Mouse (Mus musculus) heart, adult 18-20 months (tissue): ENCODE data around the gene Pex1. TPM values are rescaled to one million over a fixed set of nuclear protein-coding genes. Genes with fewer than 3 reads are reported as not detected.
"Not testable (repeated sequence)": the region's sequence is repeated elsewhere in the genome, so short reads cannot be mapped to it uniquely, and the experiment has no call there.

Experiments used
- DNase-seq, 2 experiments: peaks; one replicate each; pipeline ENCODE4 v3.0.0; 2021 to 2022; ENCODE audit warnings: mixed read lengths in 1 of 2
- long read RNA-seq, 2 experiments: library from polyadenylated mRNA; stranded (forward); transcript quantifications; one replicate each; pipeline ENCODE4 v2.0.0; 2021
- total RNA-seq, 2 experiments: library from RNA; stranded (reverse); gene quantifications; 2 replicates each; pipeline ENCODE4 v1.2.3; 2021

Gene Pex1
- 10 to 100 TPM in 1 of 2 experiments, 1 to 10 TPM in 1; 6.2 to 10.9 TPM for total RNA-seq
- long read RNA-seq, experiment 1, full-length matches to known transcripts: 2 of 5 reads
- long read RNA-seq, experiment 1, partial matches to known transcripts: 3 of 5 reads
- long read RNA-seq, experiment 1, other reads (novel, unspliced or antisense): 0 of 5 reads
- long read RNA-seq, experiment 2, full-length matches to known transcripts: 3 of 5 reads
- long read RNA-seq, experiment 2, partial matches to known transcripts: 1 of 5 reads
- long read RNA-seq, experiment 2, other reads (novel, unspliced or antisense): 1 of 5 reads

DNA sequence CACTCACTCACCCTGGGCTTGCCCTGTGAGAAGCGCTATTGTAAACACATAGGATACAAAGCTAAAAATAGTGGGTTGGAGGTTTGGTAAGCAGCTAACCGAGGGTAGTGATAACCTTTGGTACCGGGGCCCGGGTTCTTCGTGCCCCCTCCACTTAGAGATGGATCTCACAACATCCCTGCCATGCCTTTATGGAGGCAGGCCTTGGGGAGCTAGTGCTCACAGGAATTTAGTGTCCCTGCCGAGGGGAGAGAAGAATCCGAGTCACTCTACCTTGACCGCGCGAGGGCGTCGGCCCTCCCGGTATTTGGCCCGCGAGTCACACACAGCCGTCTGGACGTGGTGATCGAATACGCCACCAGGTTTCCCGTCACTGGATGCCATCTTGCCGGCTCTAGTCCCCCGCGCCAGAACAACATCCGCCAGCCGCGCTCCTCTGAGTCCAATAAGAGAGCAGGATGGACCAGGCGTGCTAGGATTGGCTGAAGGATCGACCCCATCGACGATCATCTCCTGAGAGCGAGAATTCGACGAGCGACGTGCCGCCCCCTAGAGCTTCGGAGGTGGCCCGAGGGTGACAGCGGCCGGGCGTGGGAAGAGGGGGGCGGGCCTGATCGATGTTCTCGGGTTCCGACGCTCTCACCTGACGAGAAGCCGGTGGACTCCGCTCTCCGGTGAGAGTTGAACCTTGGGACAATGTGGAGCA is at the start of gene Pex1:
Pex1 (plus strand) TSS at position 374 of the 706 bp plus-strand sequence.
- DNase-seq: peak; percentile 96 to 97

DNA sequence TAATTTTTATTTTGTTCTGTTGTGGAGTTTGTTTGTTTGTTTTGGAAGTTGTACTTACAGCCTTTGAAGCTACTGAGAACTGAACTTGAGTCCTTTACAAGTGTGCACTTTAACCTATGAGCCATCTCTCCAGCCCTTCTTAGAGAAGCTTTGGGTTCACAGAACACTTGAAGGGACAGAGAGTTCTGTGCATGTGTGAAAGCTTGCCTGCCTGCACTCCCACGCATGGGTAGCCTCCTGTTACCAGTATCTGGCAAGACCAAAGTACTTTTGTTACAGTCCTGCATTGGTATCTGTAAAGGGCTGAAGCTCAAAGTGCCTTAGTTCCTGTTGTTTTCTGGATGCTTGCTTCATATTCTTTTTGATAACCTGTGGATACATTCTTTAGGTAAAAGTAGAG is 49.6 kb upstream of the Pex1 start:
- no peak for DNase-seq

DNA sequence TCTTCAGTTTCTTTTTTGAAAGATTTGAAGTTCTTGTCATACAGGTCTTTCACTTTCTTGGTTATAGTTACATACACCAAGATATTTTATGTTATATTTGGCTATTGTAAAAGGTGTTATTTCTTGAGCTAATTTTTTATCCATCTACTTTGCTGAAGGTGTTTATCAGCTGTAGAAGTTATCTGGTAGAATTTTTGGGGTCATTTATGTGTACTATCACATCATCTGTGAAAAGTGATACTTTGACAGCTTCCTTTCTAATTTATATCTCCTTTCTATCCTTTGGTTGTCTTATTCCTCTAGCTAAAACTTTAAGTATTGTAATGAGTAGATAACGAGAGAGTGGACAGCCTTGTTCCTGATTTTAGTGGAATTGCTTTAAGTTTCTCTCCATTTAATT is 44.4 kb upstream of the Pex1 start:
- DNase-seq: no peak

DNA sequence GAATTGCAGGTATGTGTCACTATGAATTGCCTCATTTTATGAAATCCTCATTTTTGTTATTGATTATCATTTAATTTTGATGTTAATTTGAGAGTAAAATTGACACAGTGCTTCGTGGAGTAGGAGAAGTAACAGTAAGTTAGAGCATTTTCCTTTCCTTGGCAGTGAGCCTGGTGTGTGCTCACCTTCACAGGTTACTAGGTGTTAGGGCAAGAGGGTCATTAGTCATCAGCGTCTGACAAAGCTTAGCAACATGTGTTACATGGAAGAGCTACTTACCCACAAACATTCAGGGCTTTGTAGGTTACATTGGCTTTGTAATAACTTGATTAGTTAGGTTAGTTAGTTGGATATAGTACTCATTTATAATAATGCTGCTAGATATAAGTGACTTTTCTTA is 41.7 kb upstream of the Pex1 start:
- DNase-seq: no peak

DNA sequence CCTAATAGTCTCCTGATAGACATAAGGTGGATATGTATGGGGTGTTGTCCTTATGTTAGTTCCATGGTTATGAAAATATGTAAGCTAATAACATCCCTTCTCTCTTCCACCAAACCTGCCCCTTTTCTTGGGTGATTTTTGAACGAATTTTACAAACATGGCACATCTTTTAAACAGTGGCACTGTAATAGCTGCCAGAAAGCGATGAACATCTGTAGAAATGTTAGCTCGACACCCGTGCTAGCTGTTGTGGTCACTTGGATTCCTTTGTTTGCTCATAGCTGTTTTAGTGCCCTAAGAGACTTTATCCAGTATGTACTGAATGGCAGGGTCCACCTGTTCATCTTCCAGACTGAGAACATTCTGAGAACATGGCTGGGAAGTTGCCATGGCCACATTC is 24.6 kb upstream of the Pex1 start, which contains the start of gene 1700109H08Rik:
1700109H08Rik (plus strand) TSS at position 301 of the 400 bp plus-strand sequence.
- no peak for DNase-seq

DNA sequence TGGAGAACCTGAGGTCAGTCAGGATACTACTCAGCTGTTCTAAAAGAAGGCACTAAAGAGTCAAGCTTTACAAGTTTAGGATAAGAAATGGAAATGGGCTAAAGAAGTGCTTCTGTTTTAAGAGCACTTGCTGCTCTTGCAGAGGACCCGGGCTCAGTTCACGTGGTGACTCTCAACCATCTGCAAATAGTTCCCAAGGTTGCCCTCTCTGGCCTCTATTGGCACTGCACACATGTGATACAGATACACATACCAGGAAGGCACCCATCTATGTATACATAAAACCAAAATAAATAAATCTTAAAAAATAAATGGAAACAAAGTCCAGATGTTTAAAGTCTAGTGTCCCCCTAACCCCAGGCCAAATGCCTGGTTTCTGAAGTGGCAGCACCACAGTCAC is 21.0 kb upstream of the Pex1 start:
- DNase-seq: no peak

DNA sequence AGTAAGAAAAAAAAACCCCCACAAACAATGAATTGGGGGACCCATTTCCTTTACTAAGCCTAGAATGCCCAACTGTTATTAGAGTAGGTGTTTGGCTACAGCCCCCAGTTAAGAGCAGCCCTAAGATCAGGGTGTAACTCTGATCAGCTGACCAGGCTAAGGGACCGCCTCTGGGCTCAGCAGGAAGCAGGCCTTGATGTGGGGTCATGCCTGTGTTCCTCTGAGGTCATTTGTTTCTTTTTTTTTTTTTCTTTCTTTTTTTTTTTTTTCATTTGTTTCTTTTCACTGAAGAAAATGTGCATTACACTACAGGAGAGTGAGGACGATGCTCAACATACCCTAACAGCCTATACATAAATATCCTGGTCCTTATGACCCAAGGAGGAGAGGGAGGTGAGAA is 17.9 kb upstream of the Pex1 start:
- DNase-seq: no peak

DNA sequence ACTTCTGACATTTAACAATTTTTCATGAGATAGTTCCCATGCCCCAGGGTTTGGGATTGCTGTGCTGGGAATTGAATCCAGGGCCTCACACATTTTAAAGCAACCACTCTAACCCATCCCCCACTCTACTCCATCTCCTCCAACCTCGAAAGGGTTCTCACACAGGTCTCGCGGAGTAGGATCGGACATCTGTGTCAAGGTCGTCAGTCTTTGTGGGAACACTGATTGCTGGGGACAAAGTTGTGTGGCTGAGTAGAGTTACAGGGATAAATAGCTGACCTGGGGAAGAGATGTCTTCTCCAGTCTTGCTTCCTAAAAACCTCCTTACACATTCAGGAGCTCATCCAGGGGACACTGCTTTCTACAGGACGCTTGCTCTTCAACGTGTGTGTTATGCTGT is 16.8 kb upstream of the Pex1 start:
- DNase-seq: no peak

DNA sequence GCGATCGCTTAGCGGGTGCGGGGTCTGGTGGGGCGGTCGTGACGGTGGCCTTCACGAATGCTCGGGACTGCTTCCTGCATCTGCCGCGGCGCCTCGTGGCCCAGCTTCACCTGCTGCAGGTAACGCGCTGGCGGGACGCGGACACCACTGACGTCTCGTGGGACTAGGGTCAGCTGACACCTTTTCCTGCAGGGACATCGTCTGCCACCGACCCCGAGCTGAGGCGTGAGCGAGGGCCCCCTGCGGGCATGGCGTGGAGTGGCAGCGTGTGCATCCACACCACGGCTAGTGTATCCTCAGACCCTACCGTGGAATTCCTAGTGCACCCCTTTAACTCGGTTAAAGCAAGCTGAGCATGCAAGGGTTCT is 517 bp downstream of the Pex1 start, which contains the start of gene Rbm48:
Rbm48 (minus strand) TSS at position 187 of the 368 bp plus-strand sequence.
- peak; percentile 82 to 85 for DNase-seq

DNA sequence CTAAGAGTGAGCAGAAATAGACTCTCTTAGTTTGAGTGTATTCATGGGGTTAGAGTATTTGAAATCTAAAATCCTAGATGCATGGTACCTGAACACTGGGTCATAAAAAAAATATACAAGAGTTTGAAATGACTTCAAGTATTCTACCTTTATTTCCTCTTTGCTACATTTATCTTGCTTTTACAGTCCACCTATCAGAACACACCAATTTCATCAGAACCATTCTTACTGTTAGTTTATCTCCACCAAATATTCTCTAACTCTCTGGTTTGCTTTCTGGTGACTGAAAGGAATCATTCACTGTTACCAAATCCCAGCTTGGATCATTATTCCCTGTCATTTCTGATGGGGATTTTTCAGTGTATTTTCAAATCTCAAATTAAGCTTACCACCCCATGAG is 1.3 kb downstream of the Pex1 start:
- DNase-seq: no peak

DNA sequence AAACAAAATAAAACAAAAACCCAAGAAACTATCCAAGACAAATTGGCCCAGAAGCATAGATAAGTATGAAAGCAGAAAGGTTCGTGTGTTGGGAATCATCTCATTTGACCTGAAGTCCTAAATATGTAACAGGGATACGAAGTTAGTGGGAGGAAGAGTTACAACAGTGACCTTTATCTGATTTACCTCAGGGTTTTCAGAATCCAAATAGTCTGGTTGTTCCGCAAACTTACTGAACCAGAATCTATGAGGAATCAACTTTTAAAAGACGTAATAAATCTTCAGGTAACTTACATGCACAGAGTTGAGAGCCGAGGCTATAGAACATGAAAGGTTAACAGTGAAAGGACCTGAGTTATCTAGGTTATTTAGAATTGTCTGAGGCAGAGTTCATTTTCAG is 2.9 kb downstream of the Pex1 start:
- DNase-seq: no peak

DNA sequence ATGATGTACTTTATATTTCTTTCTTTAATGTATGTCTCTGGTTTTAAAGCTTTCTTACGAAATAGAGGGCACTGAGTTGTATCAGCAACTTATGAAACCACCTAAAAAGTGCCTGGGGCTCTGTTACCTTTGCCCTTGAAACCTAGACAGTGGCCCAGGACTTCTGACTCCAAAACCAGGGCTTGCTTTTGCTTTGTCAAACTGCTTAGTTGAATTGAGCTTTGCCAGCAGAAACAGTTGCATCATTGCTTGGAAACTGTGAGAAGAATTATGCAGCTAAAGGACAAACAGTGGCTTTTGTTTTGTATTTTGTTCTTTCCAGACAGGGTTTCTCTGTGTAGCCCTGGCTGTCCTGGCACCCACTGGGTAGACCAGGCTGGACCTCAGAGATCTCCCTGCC is 4.4 kb downstream of the Pex1 start:
- DNase-seq: no peak

DNA sequence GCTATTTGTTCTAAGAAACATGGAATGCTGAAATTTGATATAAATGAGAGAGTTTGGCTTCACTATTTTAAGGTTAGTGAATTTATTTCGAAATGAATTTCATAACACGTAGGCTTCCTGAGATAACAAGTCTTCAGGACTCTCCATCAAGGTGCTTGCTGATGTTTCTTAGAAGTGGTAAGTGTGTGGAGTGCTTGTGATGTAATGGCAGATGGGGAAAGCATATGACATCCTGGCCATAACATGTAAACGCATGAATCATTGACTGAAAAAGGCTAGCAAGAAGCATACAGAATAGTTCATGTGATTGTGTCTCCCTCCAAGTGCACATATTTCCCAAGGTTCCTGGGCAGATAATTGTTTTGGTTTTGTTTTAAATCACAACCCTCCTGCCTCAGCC is 4.9 kb downstream of the Pex1 start:
- DNase-seq: no peak

DNA sequence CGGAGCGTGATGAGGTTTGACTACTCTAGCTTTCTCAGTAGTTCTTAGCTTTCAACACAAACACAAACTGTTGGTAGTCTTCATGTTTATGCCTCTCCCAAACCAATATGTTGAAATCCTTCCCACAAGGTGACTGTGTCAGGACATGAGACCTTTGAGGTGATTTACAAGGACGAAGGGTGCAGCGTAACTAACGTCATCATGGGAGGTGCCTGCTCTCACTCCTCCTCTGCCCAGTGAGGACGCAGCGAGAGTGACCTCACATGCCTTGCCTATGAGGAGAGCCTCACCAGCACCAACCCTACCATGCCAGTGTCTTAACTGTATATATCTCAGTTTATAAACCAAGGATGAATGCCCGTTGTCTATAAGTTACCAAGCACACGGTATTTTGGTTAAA is 11.2 kb downstream of the Pex1 start:
- DNase-seq: no peak

DNA sequence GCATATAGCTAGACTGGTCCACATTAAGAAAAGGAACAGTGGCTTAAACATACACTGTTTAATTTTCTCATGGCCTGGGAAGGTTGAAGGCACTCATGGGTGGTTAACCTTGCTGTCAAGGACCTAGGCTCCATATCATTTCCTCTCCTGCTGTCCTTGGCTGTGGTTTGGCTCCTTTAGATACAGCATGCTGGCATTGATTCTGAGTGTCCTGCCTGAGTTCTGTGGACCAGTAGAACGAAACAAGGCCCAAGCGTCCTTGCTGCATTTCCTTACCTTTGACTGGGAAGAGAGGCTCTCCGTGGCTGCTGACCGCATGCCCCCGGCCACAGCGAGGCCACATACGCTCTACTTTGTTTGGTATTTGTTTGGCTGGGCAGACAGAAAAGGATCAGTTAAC is 13.4 kb downstream of the Pex1 start:
- DNase-seq: no peak

DNA sequence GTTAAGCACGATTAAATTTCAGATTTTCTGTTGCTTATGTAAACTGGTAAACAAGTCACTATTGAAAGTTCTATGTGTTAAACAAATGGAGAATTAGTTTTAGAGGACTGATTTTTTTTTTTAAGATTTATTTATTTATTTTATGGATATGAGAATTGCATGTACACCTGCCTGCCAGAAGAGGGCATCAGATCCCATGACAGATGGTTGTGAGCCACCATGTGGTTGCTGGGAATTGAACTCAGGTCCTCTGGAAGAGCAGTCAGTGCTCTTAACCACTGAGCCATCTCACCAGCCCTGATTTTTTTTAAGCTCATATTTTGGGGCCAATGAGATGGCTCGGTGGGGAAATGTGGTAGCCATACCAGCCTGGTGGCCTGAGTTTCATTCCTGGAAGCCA is 16.0 kb downstream of the Pex1 start:
- DNase-seq: not testable (repeated sequence)

DNA sequence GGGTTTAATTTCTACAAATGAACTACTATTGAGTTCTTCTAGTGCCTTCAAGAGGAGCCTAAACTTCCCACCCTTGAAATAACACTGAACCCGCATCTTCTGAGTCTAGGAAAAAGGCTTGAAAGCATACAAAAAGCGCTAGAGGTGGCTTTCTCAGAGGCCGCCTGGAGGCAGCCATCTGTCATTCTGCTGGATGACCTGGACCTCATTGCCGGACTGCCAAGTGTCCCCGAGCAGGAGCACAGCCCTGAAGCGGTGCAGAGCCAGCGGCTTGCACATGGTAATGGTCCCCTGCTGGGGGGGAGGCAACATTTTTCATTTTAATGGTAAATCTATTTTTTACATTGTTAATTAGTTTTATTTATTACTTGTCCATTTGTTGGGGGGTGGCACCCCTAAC is 24.6 kb downstream of the Pex1 start:
- DNase-seq: no peak

DNA sequence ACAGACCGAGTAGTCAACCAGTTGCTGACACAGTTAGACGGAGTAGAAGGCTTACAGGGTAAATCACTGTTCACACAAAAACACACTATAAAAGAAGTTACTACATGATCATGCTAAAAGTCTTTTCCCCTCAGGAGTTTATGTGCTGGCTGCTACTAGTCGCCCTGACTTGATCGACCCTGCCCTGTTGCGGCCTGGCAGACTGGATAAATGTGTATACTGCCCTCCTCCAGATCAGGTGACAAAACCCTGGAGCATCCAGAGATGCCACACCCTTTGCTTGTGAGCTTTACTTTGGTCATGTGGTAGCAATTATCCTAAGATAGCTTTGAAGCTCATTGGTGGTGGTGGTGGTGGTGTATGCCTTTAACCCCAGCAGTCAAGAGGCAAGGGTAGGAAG is 34.2 kb downstream of the Pex1 start:
- no peak for DNase-seq

DNA sequence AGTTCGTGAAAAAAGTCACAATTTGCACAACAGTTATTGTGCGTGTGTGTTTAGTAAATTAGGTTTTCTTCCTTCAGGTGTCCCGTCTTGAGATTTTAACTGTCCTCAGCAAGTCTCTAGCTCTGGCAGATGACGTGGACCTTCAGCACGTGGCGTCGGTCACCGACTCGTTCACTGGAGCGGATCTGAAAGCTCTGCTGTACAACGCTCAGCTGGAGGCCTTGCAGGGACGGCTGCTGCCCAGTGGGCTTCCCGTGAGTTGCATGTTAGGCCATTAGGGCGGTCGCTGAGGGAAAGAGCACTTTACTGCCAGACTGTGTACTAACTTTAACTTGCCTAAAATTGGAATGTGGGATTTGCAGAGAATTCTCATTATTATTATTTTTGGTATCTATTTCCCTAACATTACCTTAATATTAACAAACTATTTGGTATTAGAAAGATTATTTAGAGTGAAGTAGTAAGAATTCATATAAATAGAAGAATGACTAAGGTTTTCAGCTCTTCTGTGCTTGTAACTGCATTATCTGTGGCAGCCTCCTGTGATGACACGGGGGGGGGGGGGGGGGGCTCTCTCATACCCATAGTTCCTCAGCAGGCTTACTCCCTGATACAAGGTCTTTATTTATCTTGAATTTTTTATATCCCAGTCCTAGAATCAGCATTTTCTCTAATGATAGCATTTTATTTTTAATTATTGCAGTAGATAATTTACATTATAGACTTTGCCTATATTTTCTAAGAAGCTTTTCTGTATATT is 35.8 kb downstream of the Pex1 start:
- DNase-seq: no peak

DNA sequence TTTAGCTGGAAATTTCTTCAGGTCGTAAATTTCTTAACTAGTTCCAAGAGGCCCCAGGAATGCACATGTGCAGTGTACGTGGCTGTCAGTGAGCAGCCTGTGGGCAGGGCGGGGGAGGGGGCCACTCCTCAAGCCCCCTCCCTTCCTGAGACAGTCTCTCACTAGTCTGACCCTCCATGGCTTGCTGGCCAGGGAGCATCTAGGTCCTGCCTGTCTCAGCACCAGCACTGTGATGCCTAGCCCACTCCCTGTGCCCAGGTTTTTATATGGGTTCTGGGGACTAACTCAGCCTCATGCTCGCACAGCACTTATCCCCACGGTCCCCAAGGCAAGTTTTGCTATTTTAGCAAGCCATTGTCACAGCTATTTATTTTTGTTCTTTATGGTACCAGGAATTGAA is 36.4 kb downstream of the Pex1 start:
- DNase-seq: no peak

DNA sequence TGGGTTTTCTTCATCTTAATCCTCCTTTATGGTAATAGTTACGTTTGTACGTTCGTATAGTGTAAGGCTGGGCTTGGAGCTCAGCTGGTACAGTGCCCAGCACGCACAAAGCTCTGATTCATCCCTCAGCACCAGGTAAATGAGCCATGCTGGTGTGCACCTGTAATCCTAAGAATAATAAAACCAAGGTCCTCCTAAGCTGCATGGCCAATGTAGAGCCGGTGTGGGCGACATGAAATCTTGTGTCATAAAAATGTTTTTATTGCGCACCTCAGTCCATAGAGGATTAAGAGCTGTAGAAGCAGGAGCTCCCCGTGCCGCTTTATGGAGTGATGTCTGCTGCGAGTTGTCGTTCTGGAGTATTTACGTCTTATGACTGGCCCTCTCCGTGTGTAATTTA is 37.4 kb downstream of the Pex1 start:
- DNase-seq: no peak

DNA sequence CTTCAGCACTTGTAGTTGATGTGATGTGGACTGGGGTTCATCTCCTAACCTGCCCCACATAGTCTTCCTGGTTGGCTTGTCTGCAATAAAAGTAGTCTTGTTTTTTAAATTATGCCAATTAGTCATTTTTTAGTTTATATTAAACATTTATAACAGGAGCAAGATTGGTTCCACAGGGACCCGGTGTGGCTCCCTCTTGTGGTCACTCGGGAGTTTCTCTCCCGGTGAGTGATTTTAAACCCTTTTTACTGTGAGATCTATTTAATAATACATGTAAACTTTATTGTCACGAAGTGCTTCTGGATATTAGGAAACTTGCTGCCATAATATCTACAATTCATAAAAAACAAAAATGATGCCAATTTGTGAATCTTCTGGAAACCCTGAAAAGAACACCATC is 38.1 kb downstream of the Pex1 start:
- DNase-seq: no peak

DNA sequence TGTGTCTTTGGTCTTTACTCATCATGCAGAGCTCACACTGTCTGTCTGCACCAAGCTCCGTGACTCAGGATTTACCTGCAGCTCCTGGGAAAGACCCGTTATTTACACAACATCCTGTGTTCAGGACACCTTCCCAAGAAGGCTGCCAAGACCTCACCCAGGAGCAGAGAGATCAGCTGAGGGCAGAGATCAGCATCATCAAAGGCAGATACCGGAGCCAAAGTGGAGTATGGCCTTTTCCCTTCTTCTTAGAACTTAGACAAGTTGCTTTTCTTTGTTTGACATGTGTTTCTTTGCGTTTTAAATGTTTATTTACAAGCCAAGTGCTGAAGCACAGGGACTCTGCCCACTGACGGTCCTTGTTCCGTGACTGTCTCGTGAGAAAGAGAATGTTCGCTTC is 39.4 kb downstream of the Pex1 start:
- DNase-seq: no peak
